Mouse (Mus musculus) kidney, postnatal 0 days (tissue): Measurements from ENCODE around the gene Gm44579. TPM values are rescaled to one million over a fixed set of nuclear protein-coding genes. Genes with fewer than 3 reads are reported as not detected.

Source experiments
- ATAC-seq: fragments of 200-750 bp; cut with Nextera tagmentation; replicated peaks from 2 replicates; pipeline ENCODE4 v1.8.0; 2017; ENCODE audit warnings: low read depth, moderate number of reproducible peaks, moderate TSS enrichment, moderate library complexity; ENCODE audit not compliant: low FRiP score
- DNase-seq: peaks from one replicate; pipeline ENCODE4 v3.0.0-alpha.2; 2016; ENCODE audit warnings: low spot score
- H3K27ac ChIP-seq: fragments of 300-500 bp; sonication (generic); 2 replicates; pipeline ENCODE4 v1.5.1; 2014; ENCODE audit warnings: mild to moderate bottlenecking
- H3K27me3 ChIP-seq: fragments of 300-500 bp; sonication (generic); 2 replicates; pipeline ENCODE4 v1.6.1; 2014; ENCODE audit warnings: low read length, mixed read lengths; ENCODE audit not compliant: insufficient read depth
- H3K36me3 ChIP-seq: fragments of 300-500 bp; sonication (generic); 2 replicates; pipeline ENCODE4 v1.6.1; 2014; ENCODE audit warnings: low read length, mixed read lengths; ENCODE audit not compliant: insufficient read depth
- H3K4me1 ChIP-seq: fragments of 300-500 bp; sonication (generic); replicated peaks from 2 replicates; pipeline ENCODE4 v1.6.1; 2014; ENCODE audit warnings: antibody characterized with exemption, low read length, mixed read lengths; ENCODE audit not compliant: insufficient read depth
- H3K4me2 ChIP-seq: fragments of 300-500 bp; sonication (generic); 2 replicates; pipeline ENCODE4 v1.6.1; 2014; ENCODE audit warnings: mild to moderate bottlenecking, low read length, moderate library complexity, mixed read lengths
- H3K4me3 ChIP-seq: fragments of 300-500 bp; sonication (generic); replicated peaks from 2 replicates; pipeline ENCODE4 v1.5.1; 2014; ENCODE audit warnings: low read depth, low read length
- H3K9ac ChIP-seq: fragments of 300-500 bp; sonication (generic); 2 replicates; pipeline ENCODE4 v1.6.1; 2014; ENCODE audit warnings: low read depth, low read length
- H3K9me3 ChIP-seq: fragments of 300-500 bp; sonication (generic); replicated peaks from 2 replicates; pipeline ENCODE4 v1.6.1; 2016; ENCODE audit warnings: low read length, inconsistent platforms, mixed read lengths
- CTCF ChIP-seq: IDR thresholded peaks from 2 replicates; pipeline ENCODE4 v1.5.1; 2016; ENCODE audit warnings: antibody characterized with exemption, low read depth, mild to moderate bottlenecking, moderate library complexity
- WGBS: fragments of 180-500 bp; shearing (Covaris S2); extraction: QIAGEN DNeasy Blood & Tissue Kit; methylation state at CpG from one replicate; pipeline ENCODE4 v1.1.7; 2014; 5-methylcytosine and 5-hydroxymethylcytosine counted together
- polyA plus RNA-seq: library from polyadenylated mRNA; unstranded; fragments of >200 nt; fragmentation: Nextera tagmentation; extraction: Ambion mirVana; gene quantifications from 2 replicates; pipeline ENCODE4 v1.2.1, GENCODE M21; 2015

The Gm44579 gene
- polyA plus RNA-seq, result not detected in 2 replicates

GRCm38 (mm10) chr15:98220877-98221276 lies at the start of gene Gm44579, which contains the start of gene Olfr287:
Gene Gm44579 (minus strand): TSS chr15:98220977.
Gene Olfr287 (minus strand): TSS chr15:98221056.
- no peak within 1 kb of the TSS for H3K27ac ChIP-seq
- H3K27me3 ChIP-seq, result no peaks in the 10 kb centered on the region
- H3K9ac ChIP-seq, result no peak within 1 kb of the TSS
- TF ChIP-seq CTCF, result no peak
- H3K9me3 ChIP-seq, result no peaks in the 10 kb centered on the region
- DNase-seq, result no peak
- no peak for ATAC-seq
- H3K36me3 ChIP-seq, result no peaks in the 10 kb centered on the region
- no peak within 1 kb of the TSS for H3K4me3 ChIP-seq
- H3K4me1 ChIP-seq, result no peaks in the 10 kb centered on the region
- H3K4me2 ChIP-seq, result no peak within 1 kb of the TSS
- 73% methylated on average over 4 of the region's 4 CpGs for WGBS

GRCm38 (mm10) chr15:98257776-98258175 lies 37.0 kb upstream of the Gm44579 start:
- TF ChIP-seq CTCF, result no peak
- H3K9ac ChIP-seq, result no peak overlapping the region
- H3K27ac ChIP-seq, result no peak overlapping the region
- no peaks in the 10 kb centered on the region for H3K27me3 ChIP-seq
- no peaks in the 10 kb centered on the region for H3K4me1 ChIP-seq
- WGBS, result 86% methylated on average over 7 of the region's 7 CpGs
- H3K9me3 ChIP-seq, result no peaks in the 10 kb centered on the region
- no peak overlapping the region for H3K4me3 ChIP-seq
- DNase-seq (no peak), ATAC-seq (no peak)
- no peak overlapping the region for H3K4me2 ChIP-seq
- H3K36me3 ChIP-seq, result no peaks in the 10 kb centered on the region

- no peak within 1 kb of the TSS for H3K4me2 ChIP-seq
- no peak for TF ChIP-seq CTCF
- no peak for ATAC-seq
- H3K9ac ChIP-seq, result no peak within 1 kb of the TSS
- no peaks in the 10 kb centered on the region for H3K36me3 ChIP-seq
- 87% methylated on average over 8 of the region's 8 CpGs for WGBS
- H3K27ac ChIP-seq, result no peak within 1 kb of the TSS
- no peaks in the 10 kb centered on the region for H3K4me1 ChIP-seq
- no peak within 1 kb of the TSS for H3K4me3 ChIP-seq
- H3K27me3 ChIP-seq, result no peaks in the 10 kb centered on the region
- H3K9me3 ChIP-seq, result no peaks in the 10 kb centered on the region
- no peak for DNase-seq
Observed at GRCm38 (mm10) chr15:98257193-98257592, 36.4 kb upstream of the Gm44579 start, which contains the start of gene H1fnt. Gene H1fnt (minus strand): TSS chr15:98257293.

GRCm38 (mm10) chr15:98256271-98256670 lies 35.5 kb upstream of the Gm44579 start:
- no peak overlapping the region for H3K9ac ChIP-seq
- H3K4me1 ChIP-seq, result no peaks in the 10 kb centered on the region
- H3K9me3 ChIP-seq, result no peaks in the 10 kb centered on the region
- ATAC-seq, result no peak
- DNase-seq, result no peak
- H3K36me3 ChIP-seq, result no peaks in the 10 kb centered on the region
- 97% methylated on average over 13 of the region's 13 CpGs for WGBS
- H3K27ac ChIP-seq, result no peak overlapping the region
- no peak overlapping the region for H3K4me3 ChIP-seq
- no peaks in the 10 kb centered on the region for H3K27me3 ChIP-seq
- TF ChIP-seq CTCF, result no peak
- no peak overlapping the region for H3K4me2 ChIP-seq

GRCm38 (mm10) chr15:98235442-98235841 lies 14.7 kb upstream of the Gm44579 start:
- 89% methylated on average over 4 of the region's 4 CpGs for WGBS
- Histone ChIP-seq H3K4me1 (no peaks in the 10 kb centered on the region), H3K36me3 (no peaks in the 10 kb centered on the region), H3K27ac (no peak overlapping the region), H3K9ac (no peak overlapping the region), H3K4me3 (no peak overlapping the region), H3K27me3 (no peaks in the 10 kb centered on the region), H3K4me2 (no peak overlapping the region), H3K9me3 (no peaks in the 10 kb centered on the region)
- DNase-seq (no peak), ATAC-seq (no peak)
- TF ChIP-seq CTCF, result no peak

GRCm38 (mm10) chr15:98234350-98234749 lies 13.6 kb upstream of the Gm44579 start, which contains the start of gene Olfr286:
Gene Olfr286 (minus strand): TSS chr15:98234450.
- ATAC-seq (no peak), DNase-seq (no peak)
- H3K9me3 ChIP-seq, result no peaks in the 10 kb centered on the region
- H3K27ac ChIP-seq, result no peak within 1 kb of the TSS
- H3K4me2 ChIP-seq, result no peak within 1 kb of the TSS
- H3K9ac ChIP-seq, result no peak within 1 kb of the TSS
- no peak for TF ChIP-seq CTCF
- H3K4me1 ChIP-seq, result no peaks in the 10 kb centered on the region
- H3K27me3 ChIP-seq, result no peaks in the 10 kb centered on the region
- WGBS, result 84% methylated on average over 4 of the region's 4 CpGs
- no peaks in the 10 kb centered on the region for H3K36me3 ChIP-seq
- no peak within 1 kb of the TSS for H3K4me3 ChIP-seq

- Histone ChIP-seq H3K27ac (no peak overlapping the region), H3K27me3 (no peaks in the 10 kb centered on the region), H3K9me3 (no peaks in the 10 kb centered on the region), H3K4me3 (no peak overlapping the region), H3K4me1 (no peaks in the 10 kb centered on the region), H3K9ac (no peak overlapping the region), H3K36me3 (no peaks in the 10 kb centered on the region), H3K4me2 (no peak overlapping the region)
- ATAC-seq (no peak), DNase-seq (no peak)
- 77% methylated on average over 7 of the region's 7 CpGs for WGBS
- TF ChIP-seq CTCF, result no peak
Observed at GRCm38 (mm10) chr15:98226096-98226495, 5.3 kb upstream of the Gm44579 start.
